Mouse (Mus musculus) heart, adult 2 months (tissue): ENCODE data around the gene Spef1. TPM values are rescaled to one million over a fixed set of nuclear protein-coding genes. Genes with fewer than 3 reads are reported as not detected.

Experiments used
- DNase-seq, 2 experiments: peaks; one replicate each; pipeline ENCODE4 v3.0.0; 2021
- H3K27ac ChIP-seq: fragments of 200-600 bp; 2 replicates; pipeline ENCODE4 v1.8.1; 2022
- H3K27me3 ChIP-seq: fragments of 200-500 bp; 2 replicates; pipeline ENCODE4 v1.6.1; 2012; ENCODE audit warnings: mild to moderate bottlenecking, low read length, inconsistent platforms, mixed read lengths; ENCODE audit not compliant: control insufficient read depth, insufficient read depth
- H3K36me3 ChIP-seq: fragments of 200-500 bp; 2 replicates; pipeline ENCODE4 v1.6.1; 2012; ENCODE audit warnings: low read length, inconsistent platforms; ENCODE audit not compliant: control insufficient read depth, insufficient read depth
- H3K4me1 ChIP-seq: fragments of 200-500 bp; 2 replicates; pipeline ENCODE4 v1.6.1; 2011; ENCODE audit warnings: low read length; ENCODE audit not compliant: control insufficient read depth, insufficient read depth
- H3K4me3 ChIP-seq: fragments of 200-600 bp; 2 replicates; pipeline ENCODE4 v1.8.1; 2022
- H3K79me2 ChIP-seq: fragments of 200-500 bp; replicated peaks from 2 replicates; pipeline ENCODE4 v1.6.1; 2012; ENCODE audit warnings: mild to moderate bottlenecking, inconsistent platforms, low read length, moderate library complexity, mixed read lengths; ENCODE audit not compliant: control insufficient read depth, insufficient read depth
- H3K9ac ChIP-seq: fragments of 200-500 bp; 2 replicates; pipeline ENCODE4 v1.6.1; 2012; ENCODE audit warnings: low read depth, mild to moderate bottlenecking, control low read depth, inconsistent platforms, low read length, mixed read lengths
- CTCF ChIP-seq: fragments of 200-600 bp; IDR thresholded peaks from 2 replicates; pipeline ENCODE4 v1.8.1; 2022; ENCODE audit warnings: antibody characterized with exemption, mild to moderate bottlenecking, moderate library complexity
- EP300 ChIP-seq: fragments of 200-500 bp; IDR thresholded peaks from 2 replicates; pipeline ENCODE4 v1.6.1; 2011; ENCODE audit warnings: low read depth, low read length, control low read depth; ENCODE audit not compliant: insufficient read depth
- POLR2A ChIP-seq: fragments of 200-500 bp; IDR thresholded peaks from 2 replicates; pipeline ENCODE4 v1.6.1; 2011; ENCODE audit warnings: mild to moderate bottlenecking, low read depth, low read length, control low read depth; ENCODE audit not compliant: insufficient read depth
- WGBS: fragments of 180-500 bp; shearing (Covaris S2); methylation state at CpG from one replicate; pipeline ENCODE4 v1.1.7; 2018; 5-methylcytosine and 5-hydroxymethylcytosine counted together
- intact Hi-C: fragments of 180-260 bp; cut with DNase I; formaldehyde crosslinking; loops from one replicate; pipeline ENCODE4 v1.15.1; 2025
- polyA plus RNA-seq: library from polyadenylated mRNA; depleted of rRNA; stranded (reverse); fragments of >200 nt; gene quantifications from 2 replicates; pipeline ENCODE4 v1.2.3, GENCODE M21; 2012
- total RNA-seq, 2 experiments: library from RNA; stranded (reverse); gene quantifications; 2 replicates each; pipeline ENCODE4 v1.2.3; 2021

The Spef1 gene
- total and polyA plus RNA-seq, 3 experiments: 3.3 to 5.2 (median 4.4) TPM

GRCm38 (mm10) chr2:131200710-131201109 lies 13.6 kb upstream of the Spef1 start:
- Histone ChIP-seq H3K79me2 (no peaks in the 10 kb centered on the region), H3K4me1 (peaks cover 10% of the 10 kb centered on the region), H3K36me3 (no peaks in the 10 kb centered on the region), H3K27me3 (no peaks in the 10 kb centered on the region), H3K27ac (no peak overlapping the region), H3K4me3 (no peak overlapping the region), H3K9ac (no peak overlapping the region)
- no peak for TF ChIP-seq EP300
- no peak for TF ChIP-seq POLR2A
- no peak for TF ChIP-seq CTCF
- no peak for DNase-seq
- intact Hi-C loops: no loop called here
- WGBS: 86% methylated on average over 2 of the region's 2 CpGs

- no peak for TF ChIP-seq EP300
- no peak for TF ChIP-seq POLR2A
- no peak for TF ChIP-seq CTCF
- H3K27ac ChIP-seq: no peak overlapping the region
- intact Hi-C loops: no loop called here
- DNase-seq: no peak
- no peak overlapping the region for H3K9ac ChIP-seq
- no peaks in the 10 kb centered on the region for H3K36me3 ChIP-seq
- no peaks in the 10 kb centered on the region for H3K27me3 ChIP-seq
- H3K4me3 ChIP-seq: no peak overlapping the region
- WGBS: 90% methylated on average over 16 of the region's 16 CpGs
- no peaks in the 10 kb centered on the region for H3K79me2 ChIP-seq
- H3K4me1 ChIP-seq: no peaks in the 10 kb centered on the region
These were observed 9.7 kb upstream of the Spef1 start for GRCm38 (mm10) chr2:131196606-131197316.

- peaks cover 5% of the 10 kb centered on the region for H3K4me1 ChIP-seq
These were observed 3.9 kb upstream of the Spef1 start for GRCm38 (mm10) chr2:131191005-131191390.

GRCm38 (mm10) chr2:131190344-131191004 lies 3.4 kb upstream of the Spef1 start:
- Histone ChIP-seq H3K27ac (no peak overlapping the region), H3K9ac (no peak overlapping the region), H3K79me2 (no peaks in the 10 kb centered on the region), H3K4me1 (peaks cover 5% of the 10 kb centered on the region), H3K36me3 (no peaks in the 10 kb centered on the region), H3K27me3 (no peaks in the 10 kb centered on the region), H3K4me3 (no peak overlapping the region)
- TF ChIP-seq EP300 (no peak), POLR2A (no peak), CTCF (no peak)
- WGBS: 80% methylated on average over 10 of the region's 10 CpGs
- intact Hi-C loops: no loop called here
- peak in 1 of 2 experiments; percentile 36 for DNase-seq

More at GRCm38 (mm10) chr2:131191005-131191390, 3.9 kb upstream of the Spef1 start:
- intact Hi-C loops: no loop called here
- WGBS: 68% methylated on average over 7 of the region's 7 CpGs
- Histone ChIP-seq H3K9ac (no peak overlapping the region), H3K27ac (no peak overlapping the region), H3K36me3 (no peaks in the 10 kb centered on the region), H3K27me3 (no peaks in the 10 kb centered on the region), H3K4me3 (no peak overlapping the region), H3K79me2 (no peaks in the 10 kb centered on the region)
- no peak for TF ChIP-seq POLR2A
- no peak for TF ChIP-seq EP300
- TF ChIP-seq CTCF: no peak
- no peak for DNase-seq

- Histone ChIP-seq H3K27me3 (no peaks in the 10 kb centered on the region), H3K36me3 (no peaks in the 10 kb centered on the region), H3K4me1 (peaks cover 5% of the 10 kb centered on the region), H3K27ac (no peak overlapping the region), H3K4me3 (no peak overlapping the region), H3K9ac (no peak overlapping the region), H3K79me2 (no peaks in the 10 kb centered on the region)
- TF ChIP-seq POLR2A (no peak), CTCF (no peak), EP300 (no peak)
- intact Hi-C loops: loop anchor here (10.0 kb wide), 1 partner anchor 165 kb away; the partner anchor contains the start of gene Rnf24
- DNase-seq: no peak
- WGBS: 50% methylated on average over 5 of the region's 5 CpGs
These were observed 2.6 kb upstream of the Spef1 start for GRCm38 (mm10) chr2:131189521-131190309.

GRCm38 (mm10) chr2:131188311-131188710 lies 1.2 kb upstream of the Spef1 start:
- H3K4me3 ChIP-seq: no peak overlapping the region
- H3K27me3 ChIP-seq: no peaks in the 10 kb centered on the region
- H3K79me2 ChIP-seq: no peaks in the 10 kb centered on the region
- 93% methylated on average over 5 of the region's 5 CpGs for whole genome bisulfite sequencing
- TF ChIP-seq CTCF: no peak
- TF ChIP-seq EP300: no peak
- TF ChIP-seq POLR2A: no peak
- H3K27ac ChIP-seq: no peak overlapping the region
- DNase-seq: no peak
- intact Hi-C loops: loop anchor here (10.0 kb wide), 1 partner anchor 166 kb away; the partner anchor contains the start of gene Rnf24
- peaks cover 5% of the 10 kb centered on the region for H3K4me1 ChIP-seq
- no peaks in the 10 kb centered on the region for H3K36me3 ChIP-seq
- no peak overlapping the region for H3K9ac ChIP-seq
